Mouse (Mus musculus) heart, postnatal 0 days (tissue): Measurements from ENCODE around the gene Ccdc185. TPM values are rescaled to one million over a fixed set of nuclear protein-coding genes. Genes with fewer than 3 reads are reported as not detected.

Source experiments
- ATAC-seq: fragments of 200-750 bp; cut with Nextera tagmentation; 2 replicates; pipeline ENCODE4 v1.8.0; 2017; ENCODE audit warnings: low read depth, moderate number of reproducible peaks, moderate library complexity; ENCODE audit not compliant: insufficient read depth
- DNase-seq: peaks from one replicate; pipeline ENCODE4 v3.0.0-alpha.2; 2016; ENCODE audit warnings: low spot score
- H3K27ac ChIP-seq: fragments of 300-500 bp; sonication (generic); 2 replicates; pipeline ENCODE4 v1.5.1; 2014; ENCODE audit warnings: low read depth, mild to moderate bottlenecking
- H3K27me3 ChIP-seq: fragments of 300-500 bp; sonication (generic); 2 replicates; pipeline ENCODE4 v1.6.1; 2014; ENCODE audit warnings: low read length, mixed read lengths; ENCODE audit not compliant: control insufficient read depth, insufficient read depth
- H3K36me3 ChIP-seq: fragments of 300-500 bp; sonication (generic); replicated peaks from 2 replicates; pipeline ENCODE4 v1.6.1; 2014; ENCODE audit warnings: low read length, mixed read lengths; ENCODE audit not compliant: control insufficient read depth, insufficient read depth
- H3K4me1 ChIP-seq: fragments of 300-500 bp; sonication (generic); 2 replicates; pipeline ENCODE4 v1.6.1; 2014; ENCODE audit warnings: antibody characterized with exemption; ENCODE audit not compliant: control insufficient read depth, insufficient read depth
- H3K4me2 ChIP-seq: fragments of 300-500 bp; sonication (generic); 2 replicates; pipeline ENCODE4 v1.6.1; 2014; ENCODE audit warnings: low read depth, mild to moderate bottlenecking, low read length, moderate library complexity
- H3K4me3 ChIP-seq: fragments of 300-500 bp; sonication (generic); 2 replicates; pipeline ENCODE4 v1.5.1; 2014; ENCODE audit warnings: low read depth, low read length
- H3K9ac ChIP-seq: fragments of 300-500 bp; sonication (generic); replicated peaks from 2 replicates; pipeline ENCODE4 v1.6.1; 2014; ENCODE audit warnings: low read depth, low read length, mixed read lengths
- H3K9me3 ChIP-seq: fragments of 300-500 bp; sonication (generic); replicated peaks from 2 replicates; pipeline ENCODE4 v1.6.1; 2016; ENCODE audit warnings: low read length; ENCODE audit not compliant: control insufficient read depth
- CTCF ChIP-seq: IDR thresholded peaks from 2 replicates; pipeline ENCODE4 v1.5.1; 2016; ENCODE audit warnings: antibody characterized with exemption, control low read depth, low read depth
- EP300 ChIP-seq: IDR thresholded peaks from 2 replicates; pipeline ENCODE4 v1.6.1; 2016; ENCODE audit warnings: antibody characterized with exemption, low read depth
- WGBS: fragments of 180-500 bp; shearing (Covaris S2); extraction: QIAGEN DNeasy Blood & Tissue Kit; methylation state at CpG from one replicate; pipeline ENCODE4 v1.1.7; 2014; 5-methylcytosine and 5-hydroxymethylcytosine counted together
- polyA plus RNA-seq: library from polyadenylated mRNA; unstranded; fragments of >200 nt; fragmentation: Nextera tagmentation; extraction: Ambion mirVana; gene quantifications from 2 replicates; pipeline ENCODE4 v1.2.1, GENCODE M21; 2015
- total RNA-seq: library from RNA; depleted of rRNA; stranded (reverse); fragments of >200 nt; gene quantifications from 2 replicates; pipeline ENCODE4 v1.2.3, GENCODE M21; 2014; ENCODE audit warnings: low replicate concordance

The Ccdc185 gene
- total and polyA plus RNA-seq, 2 experiments from 2014 or later = not detected

DNA sequence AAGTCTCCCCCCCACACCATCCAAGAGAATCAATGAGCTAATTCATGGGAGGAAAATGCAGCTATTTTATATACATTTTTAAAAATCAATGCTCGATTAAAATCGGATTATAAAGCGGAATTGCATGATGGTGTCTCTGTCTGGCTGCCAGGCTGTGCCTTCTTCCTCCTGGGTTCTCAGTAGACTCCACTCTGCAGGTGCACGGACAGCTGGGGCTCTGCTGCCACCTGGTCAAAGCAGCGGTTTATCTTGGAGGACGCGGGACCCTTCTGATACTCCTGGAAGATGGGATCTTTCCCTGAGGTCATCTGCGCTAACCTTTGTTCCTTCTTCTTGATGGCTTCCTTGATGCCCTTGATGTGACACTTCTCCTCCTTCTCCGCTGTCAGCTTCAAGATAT, 1.9 kb downstream of the Ccdc185 start:
- Histone ChIP-seq H3K27me3 (peaks cover 9% of the 10 kb centered on the region; the same call in 1 of the 2 replicates), H3K4me1 (no peaks in the 10 kb centered on the region), H3K27ac (no peak overlapping the region), H3K36me3 (no peaks in the 10 kb centered on the region), H3K9me3 (no peaks in the 10 kb centered on the region), H3K9ac (no peak overlapping the region), H3K4me2 (no peak overlapping the region), H3K4me3 (no peak overlapping the region)
- DNase-seq (no peak), ATAC-seq (no peak)
- whole genome bisulfite sequencing = 91% methylated on average over 9 of the region's 9 CpGs
- no peak for TF ChIP-seq CTCF
- TF ChIP-seq EP300 = no peak

DNA sequence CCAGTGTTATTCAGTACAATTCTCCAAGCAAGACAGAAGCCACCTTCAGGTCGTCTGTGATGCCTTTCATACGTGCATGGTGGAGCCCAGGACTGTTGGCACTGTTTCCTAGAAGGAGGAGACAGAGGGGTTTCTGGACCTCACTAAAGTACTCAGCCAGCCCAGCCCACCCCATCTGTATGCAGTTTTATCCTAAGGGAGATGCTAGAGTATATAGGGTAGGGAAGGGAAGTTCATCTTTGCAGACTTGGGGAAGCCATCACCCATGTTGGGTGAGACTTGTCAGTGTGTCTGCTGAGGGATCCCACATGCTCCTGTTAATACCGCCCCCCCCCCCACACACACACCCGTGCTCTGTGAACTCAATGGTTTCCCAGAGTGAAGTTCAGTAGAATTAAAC, 13.1 kb downstream of the Ccdc185 start:
- Histone ChIP-seq H3K4me3 (no peak overlapping the region), H3K4me1 (no peaks in the 10 kb centered on the region), H3K4me2 (no peak overlapping the region), H3K36me3 (no peaks in the 10 kb centered on the region), H3K9ac (no peak overlapping the region), H3K27me3 (no peaks in the 10 kb centered on the region), H3K27ac (no peak overlapping the region), H3K9me3 (no peaks in the 10 kb centered on the region)
- WGBS = 53% methylated on average over 4 of the region's 4 CpGs
- ATAC-seq = no peak
- no peak for DNase-seq
- TF ChIP-seq CTCF (no peak), EP300 (no peak)

DNA sequence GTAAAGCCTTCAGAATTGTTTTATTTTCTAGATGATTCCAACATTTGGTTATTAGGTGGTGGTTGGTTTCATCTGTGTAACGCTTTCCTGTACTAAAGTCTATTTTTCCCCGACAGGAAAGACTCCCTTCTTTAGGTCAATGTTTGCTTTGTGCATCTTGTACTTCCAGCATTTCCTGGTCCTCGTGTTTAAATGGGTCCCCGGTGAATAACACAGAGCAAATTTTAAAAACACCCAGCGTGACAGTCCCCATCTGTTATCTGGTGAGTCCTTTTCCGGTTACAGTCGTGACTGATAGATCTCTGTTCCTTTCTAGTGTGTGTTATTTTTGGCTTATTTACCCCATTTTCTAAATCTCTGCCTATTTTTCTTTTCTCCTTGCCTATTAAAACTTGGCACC, 16.3 kb downstream of the Ccdc185 start:
- DNase-seq (peak; percentile 17), ATAC-seq (no peak)
- 25% methylated on average over 7 of the region's 7 CpGs for WGBS
- H3K9me3 ChIP-seq = no peaks in the 10 kb centered on the region
- no peak for TF ChIP-seq EP300
- TF ChIP-seq CTCF = no peak
- no peak overlapping the region for H3K4me2 ChIP-seq
- H3K4me1 ChIP-seq = 0 out of 2 replicates have a peak, but pooled peaks cover 5% of the 10 kb centered on the region
- no peak overlapping the region for H3K27ac ChIP-seq
- H3K9ac ChIP-seq = no peak overlapping the region
- no peaks in the 10 kb centered on the region for H3K27me3 ChIP-seq
- no peak overlapping the region for H3K4me3 ChIP-seq
- no peaks in the 10 kb centered on the region for H3K36me3 ChIP-seq

DNA sequence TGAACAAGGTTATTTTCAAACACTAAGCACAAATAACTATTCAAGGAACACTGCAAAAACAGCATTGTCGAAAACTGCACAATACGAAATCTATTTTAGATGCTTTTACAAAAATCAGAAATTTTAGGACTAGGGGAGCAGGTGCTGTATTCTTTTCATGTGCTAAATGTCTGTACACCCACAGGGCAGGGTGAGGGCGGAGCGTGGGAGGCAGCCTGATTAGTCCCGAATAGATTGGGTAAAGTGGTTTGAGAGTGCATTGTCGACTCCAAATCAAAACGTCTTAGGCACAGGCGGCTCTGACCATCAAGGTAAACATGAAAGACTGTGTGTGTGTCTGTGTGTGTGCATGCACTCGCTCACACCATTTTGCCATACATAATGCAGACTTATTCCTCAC, 20.0 kb downstream of the Ccdc185 start:
- TF ChIP-seq EP300 = no peak
- no peak for TF ChIP-seq CTCF

DNA sequence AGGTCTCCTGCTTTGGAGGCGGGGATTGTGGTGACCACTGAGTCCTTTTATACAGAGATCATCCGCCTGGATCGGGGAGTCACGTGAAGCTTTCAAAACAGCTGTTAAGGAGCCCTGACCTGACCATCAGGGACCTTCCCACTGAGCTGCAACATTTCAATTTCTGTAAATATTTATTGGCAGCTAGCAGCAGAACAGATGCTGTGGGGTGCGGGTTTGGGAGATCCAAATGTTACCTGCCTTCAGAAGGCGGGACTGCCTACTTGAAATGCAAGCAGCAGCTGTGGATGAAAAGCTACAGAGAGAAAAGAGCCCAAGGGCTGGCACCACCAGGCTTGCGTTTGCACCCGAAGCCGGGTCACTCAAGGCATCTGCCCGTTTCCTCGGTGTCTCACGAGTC, 21.4 kb downstream of the Ccdc185 start:
- no peaks in the 10 kb centered on the region for H3K36me3 ChIP-seq
- no peak overlapping the region for H3K9ac ChIP-seq
- 71% methylated on average over 12 of the region's 12 CpGs for WGBS
- H3K4me1 ChIP-seq = 0 out of 2 replicates have a peak, but pooled peaks cover 5% of the 10 kb centered on the region
- H3K27ac ChIP-seq = no peak overlapping the region
- H3K4me3 ChIP-seq = no peak overlapping the region
- H3K27me3 ChIP-seq = no peaks in the 10 kb centered on the region
- ATAC-seq (no peak), DNase-seq (no peak)
- H3K9me3 ChIP-seq = no peaks in the 10 kb centered on the region
- H3K4me2 ChIP-seq = no peak overlapping the region
- no peak for TF ChIP-seq EP300
- no peak for TF ChIP-seq CTCF

More for the DNA sequence above, 20.0 kb downstream of the Ccdc185 start:
- no peaks in the 10 kb centered on the region for H3K36me3 ChIP-seq
- ATAC-seq (no peak), DNase-seq (no peak)
- H3K4me1 ChIP-seq = 0 out of 2 replicates have a peak, but pooled peaks cover 5% of the 10 kb centered on the region
- H3K4me2 ChIP-seq = no peak overlapping the region
- H3K9me3 ChIP-seq = no peaks in the 10 kb centered on the region
- H3K27ac ChIP-seq = no peak overlapping the region
- no peaks in the 10 kb centered on the region for H3K27me3 ChIP-seq
- WGBS = 63% methylated on average over 9 of the region's 9 CpGs
- no peak overlapping the region for H3K4me3 ChIP-seq
- H3K9ac ChIP-seq = no peak overlapping the region

DNA sequence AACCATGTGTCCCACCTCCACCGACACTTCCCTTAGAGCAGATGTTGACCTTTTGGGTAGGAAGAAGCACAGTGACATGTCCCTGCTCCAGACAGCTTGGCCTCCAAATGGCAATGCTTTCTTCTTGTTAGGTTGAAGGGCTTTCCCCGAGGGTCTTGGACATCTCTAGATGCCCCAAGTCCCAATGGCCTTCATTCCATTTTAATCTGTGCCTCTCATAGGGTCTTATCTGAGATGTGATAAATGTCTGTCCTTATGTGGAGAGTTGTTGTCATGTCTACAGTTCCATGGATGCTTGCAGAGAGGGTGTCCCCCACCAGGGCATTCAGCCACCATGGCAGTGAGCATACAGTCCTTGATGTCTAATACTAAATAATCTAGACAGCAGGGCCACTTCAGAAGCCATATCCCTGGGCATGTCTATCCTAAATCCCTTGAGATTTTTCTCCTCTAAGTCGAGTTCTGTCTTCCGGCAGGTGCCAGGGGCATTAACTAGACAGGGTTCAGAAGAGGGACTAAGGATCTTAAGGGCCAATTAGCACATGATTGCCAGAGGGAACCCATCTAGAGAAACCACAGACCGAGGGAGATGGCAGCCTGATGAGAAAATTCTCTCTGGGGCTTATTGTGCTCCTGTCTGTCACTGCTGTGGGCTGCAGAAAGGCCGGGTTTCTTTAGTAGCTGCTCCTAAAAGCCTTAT, 34.6 kb downstream of the Ccdc185 start:
- DNase-seq (no peak), ATAC-seq (no peak)
- Histone ChIP-seq H3K27me3 (no peaks in the 10 kb centered on the region), H3K9me3 (no peaks in the 10 kb centered on the region), H3K4me3 (no peak overlapping the region), H3K27ac (no peak overlapping the region), H3K4me1 (no peaks in the 10 kb centered on the region), H3K36me3 (no peaks in the 10 kb centered on the region), H3K4me2 (no peak overlapping the region), H3K9ac (no peak overlapping the region)
- WGBS = 68% methylated on average over 6 of the region's 6 CpGs
- TF ChIP-seq EP300 (no peak), CTCF (no peak)
